Mouse (Mus musculus) MEL (cell line): Measurements from ENCODE around the gene Gjc2.

Experiments
- ETS1 ChIP-seq: IDR thresholded peaks from 2 replicates; pipeline ENCODE4 v1.6.1; 2012; ENCODE audit warnings: low read depth, mild to moderate bottlenecking, inconsistent platforms, low read length, improper control_type of control experiment, moderate library complexity
- POLR2A ChIP-seq, 2 experiments: IDR thresholded peaks; 2 replicates each; pipeline ENCODE4 v1.6.1; 2011 to 2012; ENCODE audit warnings: low read length in 2 of 2, mild to moderate bottlenecking in 2 of 2, control low read depth in 1 of 2, improper control_type of control experiment in 1 of 2, low read depth in 1 of 2, moderate library complexity in 1 of 2; ENCODE audit not compliant: control insufficient read depth in 1 of 2, insufficient read depth in 1 of 2, poor library complexity in 1 of 2

DNA sequence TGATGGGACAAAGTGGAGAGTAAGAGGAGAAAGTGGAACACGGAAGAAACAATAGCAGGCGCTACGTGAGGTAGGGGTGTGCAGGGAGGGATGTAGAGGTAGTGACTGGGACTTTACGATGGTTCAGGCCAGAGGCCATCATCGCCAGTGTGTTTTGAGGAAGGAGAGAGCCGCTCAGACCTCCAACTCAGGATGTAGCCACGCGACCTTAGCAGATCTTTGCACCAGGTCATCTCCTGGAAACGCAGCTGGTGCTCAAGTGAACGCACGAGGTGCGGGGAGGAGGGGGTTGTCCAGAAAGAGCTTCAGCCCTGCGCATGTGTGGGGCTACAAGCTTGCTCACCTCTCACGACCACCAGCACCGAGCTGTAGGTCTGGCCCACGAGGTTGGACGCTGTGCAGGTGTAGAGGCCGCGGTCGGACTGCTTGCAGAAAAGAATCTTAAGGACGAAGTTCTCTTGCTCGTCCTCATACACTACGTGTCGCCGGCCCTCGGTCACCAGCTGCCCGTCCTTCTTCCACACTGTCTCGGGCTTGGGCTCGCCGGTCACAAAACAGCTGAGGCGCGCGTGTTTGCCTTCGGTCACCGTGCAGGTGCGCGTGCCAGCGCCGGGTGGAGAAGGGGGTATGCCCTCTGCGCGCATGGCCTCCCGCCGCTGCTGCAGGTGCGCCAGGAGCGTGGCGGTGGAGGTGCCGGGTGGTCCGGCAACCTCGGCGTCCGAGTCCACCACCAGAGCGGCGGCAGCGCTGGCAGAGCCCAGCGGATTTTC lies 47.8 kb downstream of the Gjc2 start:
- no peak for TF ChIP-seq POLR2A (IDR thresholded peaks at IDR 0.05; ENCODE audit: control insufficient read depth in 1 of 2, insufficient read depth in 1 of 2, low read depth in 1 of 2, low read length in 2 of 2, poor library complexity in 1 of 2)
- no peak for TF ChIP-seq ETS1
